Mouse (Mus musculus) lung, postnatal 36 days (tissue): ENCODE data around the gene Bcar3.

Experiments used
- DNase-seq: peaks from one replicate; pipeline ENCODE4 v3.0.0; 2022; ENCODE audit warnings: mixed read lengths

The Bcar3 gene

DNA sequence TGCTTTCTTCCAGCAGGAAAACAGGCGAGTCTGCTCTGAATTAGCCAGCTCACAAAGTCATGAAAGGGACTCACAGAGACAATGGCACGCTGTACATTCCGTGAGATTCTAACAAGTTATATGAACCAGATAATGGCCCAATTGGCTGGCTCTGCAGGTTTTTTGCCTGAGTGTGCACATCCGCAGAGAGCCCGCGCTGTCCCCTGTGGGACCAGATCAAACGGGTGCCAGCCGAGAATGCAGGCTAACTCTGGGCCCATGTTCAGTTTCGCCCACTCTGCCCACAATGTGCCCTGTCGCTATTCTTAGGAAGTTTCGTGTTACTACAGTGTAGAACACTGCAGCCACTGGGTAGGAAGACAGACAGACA is 167.6 kb downstream of the Bcar3 start:
- no peak for DNase-seq

DNA sequence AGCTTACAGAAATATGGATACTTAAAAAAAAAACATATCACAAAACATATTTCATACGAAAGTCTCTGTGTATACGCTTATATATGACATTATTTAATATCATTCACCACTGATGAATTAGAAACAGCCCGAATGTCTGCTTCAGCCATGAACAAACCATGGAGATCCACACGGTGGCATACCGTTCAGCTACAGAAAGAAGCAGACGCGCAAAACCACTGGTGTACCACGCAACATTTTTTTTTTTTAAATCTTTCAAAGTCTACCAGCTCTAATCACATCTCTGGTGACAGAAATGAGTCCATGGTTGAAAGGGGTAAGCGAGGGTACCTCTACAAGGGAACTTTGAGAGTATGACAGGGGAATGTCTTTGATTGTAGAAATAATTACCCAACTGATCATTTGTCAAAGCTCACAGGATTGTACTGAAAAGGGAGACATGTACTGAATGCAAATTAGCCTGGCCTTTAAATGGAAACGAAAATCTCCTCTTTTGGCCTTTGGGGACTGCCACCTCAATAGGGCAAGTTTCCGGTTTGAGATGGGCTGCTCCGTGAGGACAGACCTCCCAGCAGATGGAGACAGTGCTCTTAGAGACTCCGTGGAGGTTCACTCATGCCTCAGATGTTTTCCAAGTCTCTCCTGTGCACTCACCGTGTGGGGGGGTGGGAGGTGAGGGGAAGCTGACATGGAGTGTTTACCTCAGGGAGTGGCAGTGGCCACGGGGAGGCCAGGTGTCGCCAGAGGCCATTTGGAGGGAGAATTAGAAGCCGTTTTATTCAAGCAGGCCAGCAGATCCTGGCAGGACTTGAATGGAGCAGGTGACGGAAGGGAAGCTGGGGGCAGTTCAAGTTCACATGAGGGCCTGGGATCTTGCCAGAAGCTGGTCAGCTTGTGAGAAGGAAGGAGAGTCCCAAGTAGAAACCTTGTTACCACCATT is 168.3 kb downstream of the Bcar3 start:
- DNase-seq = peak; percentile 83

DNA sequence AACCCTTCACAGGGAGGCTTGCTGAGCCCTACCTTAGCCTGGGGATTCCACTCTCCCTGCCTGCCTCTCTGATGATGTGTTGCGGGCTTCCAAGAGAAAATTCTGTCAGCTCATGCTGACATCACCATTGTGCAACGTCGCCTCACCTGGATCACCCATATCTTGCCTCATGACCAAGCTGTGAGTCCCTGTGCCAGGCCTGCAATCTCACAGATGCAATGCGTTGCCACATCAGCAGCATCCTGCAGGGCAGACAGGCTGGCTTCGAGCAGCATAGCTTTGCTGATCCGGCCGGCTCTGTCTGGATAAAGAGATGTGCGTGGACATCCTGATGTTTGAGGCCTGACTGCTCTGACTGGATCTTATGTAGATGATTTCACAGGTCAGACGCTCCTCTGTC is 169.2 kb downstream of the Bcar3 start:
- DNase-seq = no peak

DNA sequence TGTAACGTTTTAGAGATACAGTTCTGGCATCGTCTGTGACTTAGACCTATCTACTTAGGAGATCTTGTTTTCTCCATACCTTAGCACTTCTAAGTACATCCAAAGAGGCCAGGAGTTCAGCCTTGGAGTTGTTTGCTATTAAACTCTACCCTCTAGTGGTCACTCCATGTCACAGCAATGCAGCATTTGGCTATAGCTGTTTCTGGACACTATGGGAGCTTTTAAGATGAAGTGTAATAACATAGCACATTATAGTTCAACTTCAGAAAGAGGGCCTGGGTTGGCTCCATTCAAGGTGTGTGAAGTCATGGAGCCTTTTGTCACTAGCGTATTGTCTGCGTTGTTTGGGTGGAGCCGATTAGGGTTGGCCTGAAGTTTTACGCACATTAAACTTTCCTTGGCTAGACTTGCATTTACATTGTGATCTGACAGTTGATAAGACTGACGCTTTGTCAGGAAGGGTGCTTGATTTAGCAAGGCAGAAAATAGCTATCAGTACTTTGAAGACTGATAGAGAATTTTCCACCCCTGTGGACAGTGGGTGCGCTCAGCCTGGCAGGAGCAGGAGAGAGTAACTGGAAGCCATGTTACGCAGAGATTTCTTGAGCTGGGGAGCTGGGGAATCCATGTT is 172.3 kb downstream of the Bcar3 start:
- DNase-seq = peak; percentile 87

DNA sequence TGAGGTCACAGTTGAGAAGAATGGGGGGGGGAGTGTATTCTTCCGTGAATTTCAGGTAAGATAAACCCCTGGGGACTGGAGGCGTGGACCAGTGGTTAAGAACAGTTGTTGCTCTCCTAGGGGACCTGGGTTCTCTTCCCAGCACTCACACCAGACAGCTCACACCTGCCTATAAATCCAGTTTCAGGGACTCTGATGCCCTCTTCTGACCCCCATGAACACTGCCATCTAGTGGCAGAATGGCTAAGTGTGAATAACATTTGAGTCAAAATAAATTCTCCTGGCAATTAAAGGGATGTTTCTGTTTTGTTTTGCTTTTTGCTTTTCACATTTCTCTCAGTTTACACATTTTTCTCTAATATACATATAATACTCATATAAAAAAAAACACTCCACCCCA is 174.0 kb downstream of the Bcar3 start:
- DNase-seq = peak; percentile 42

DNA sequence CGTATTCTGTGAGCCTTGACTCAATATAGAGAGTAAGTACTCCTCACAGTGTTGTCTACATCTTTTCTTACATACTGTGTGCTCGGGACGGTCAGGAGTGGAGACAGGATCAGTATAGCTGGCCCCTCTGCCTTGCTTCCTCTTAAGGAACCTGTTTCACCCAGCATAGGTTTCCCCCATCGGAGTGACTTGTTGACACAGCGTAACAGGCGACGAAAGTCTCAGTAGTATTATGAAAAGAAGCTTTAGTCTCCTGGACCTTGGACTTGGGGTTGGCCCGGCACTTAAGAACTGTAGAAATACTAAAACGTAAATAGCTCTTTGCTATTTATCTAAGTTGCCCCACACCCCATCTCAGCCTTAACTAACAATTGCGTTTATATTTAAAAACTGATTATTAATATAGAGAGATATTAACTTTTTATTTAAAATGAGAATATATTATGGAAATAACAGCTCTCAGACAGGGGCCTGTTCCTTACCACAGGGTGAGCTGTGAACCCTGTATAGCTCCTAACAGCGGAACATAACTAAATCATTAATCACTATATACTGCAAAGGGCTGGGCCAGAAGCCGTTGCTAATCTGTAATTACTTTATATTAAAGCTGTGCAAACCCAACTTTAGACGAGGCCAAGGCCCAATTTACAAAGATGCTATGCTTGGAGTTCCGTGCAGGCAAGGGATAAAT is 176.5 kb downstream of the Bcar3 start:
- DNase-seq = no peak

DNA sequence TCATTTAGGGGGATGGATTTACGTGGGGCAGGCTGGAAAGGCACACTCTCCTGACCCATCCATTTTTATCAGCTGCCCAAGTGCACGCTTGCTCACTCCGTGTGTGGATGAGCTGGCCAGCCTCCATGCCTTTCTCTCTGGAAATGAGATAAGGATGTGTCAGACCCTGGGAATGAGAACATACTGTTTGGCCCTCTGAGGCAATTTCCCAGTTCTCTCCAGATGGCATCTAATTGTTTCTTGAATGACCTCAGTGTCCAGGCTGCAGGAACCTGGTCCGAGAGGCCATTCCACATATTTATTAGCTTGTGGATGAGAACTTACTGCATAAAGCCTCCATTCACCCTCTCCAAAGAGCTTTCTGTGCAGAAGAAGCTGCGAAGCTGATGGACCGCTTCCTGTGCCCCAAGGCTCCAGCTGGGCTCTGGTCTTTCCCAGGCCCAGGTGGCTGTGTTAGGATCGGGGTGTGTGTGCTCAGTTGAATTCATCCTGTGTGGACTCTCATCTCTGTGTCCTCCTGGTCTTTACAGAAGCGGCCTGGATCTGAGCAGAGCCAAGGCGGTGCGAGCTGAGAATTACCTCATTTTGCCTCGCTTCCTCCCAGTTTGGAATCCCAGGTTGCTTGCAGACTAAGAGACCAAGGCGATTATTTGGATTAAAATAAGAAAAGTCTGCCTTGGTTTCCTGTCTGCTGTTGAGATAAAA is 177.2 kb downstream of the Bcar3 start:
- peak; percentile 77 for DNase-seq

DNA sequence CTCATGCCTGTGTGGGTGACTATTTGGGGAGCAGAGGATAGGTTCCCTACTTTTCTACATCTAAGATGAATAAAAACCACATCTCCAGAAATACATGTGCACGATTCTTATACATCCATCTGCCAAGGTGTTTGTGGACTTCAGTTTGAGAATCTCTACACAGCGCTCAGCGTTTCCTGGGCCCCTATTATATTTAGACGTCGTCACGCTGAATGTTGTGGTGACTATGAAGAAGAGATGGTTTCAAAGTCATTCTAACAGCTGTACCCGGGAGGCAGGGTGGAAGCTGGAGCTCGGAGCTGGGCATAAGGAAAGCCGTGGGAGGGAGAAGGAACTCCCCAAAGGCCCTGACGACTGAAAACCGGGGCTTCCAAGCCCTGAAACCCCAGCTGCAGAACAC is 178.5 kb downstream of the Bcar3 start:
- no peak for DNase-seq

DNA sequence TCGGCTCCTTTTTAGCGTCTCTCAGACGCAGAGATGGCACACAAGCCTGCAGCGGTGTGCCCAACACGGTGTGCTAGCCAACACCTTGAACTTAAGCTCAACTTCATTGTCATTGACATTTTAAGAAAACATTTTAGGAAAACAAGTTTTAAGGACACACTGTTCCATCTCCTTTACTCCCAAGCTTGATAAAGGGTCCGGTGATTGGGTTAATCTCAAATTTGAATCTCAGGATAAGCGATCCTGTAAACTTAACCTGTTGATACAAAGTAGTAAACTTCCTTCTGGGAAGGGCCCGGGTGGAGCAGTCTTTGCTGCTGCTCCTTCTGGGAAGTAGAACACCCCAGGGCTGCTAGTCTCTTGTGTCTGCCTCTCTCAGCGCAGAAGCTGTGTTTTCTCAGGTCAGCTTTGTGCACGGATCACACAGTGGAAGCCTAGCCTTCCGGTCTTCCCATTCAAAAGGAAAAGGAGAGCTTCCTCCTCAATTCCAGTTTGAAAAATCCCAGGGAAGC is 179.6 kb downstream of the Bcar3 start:
- DNase-seq = peak; percentile 53

DNA sequence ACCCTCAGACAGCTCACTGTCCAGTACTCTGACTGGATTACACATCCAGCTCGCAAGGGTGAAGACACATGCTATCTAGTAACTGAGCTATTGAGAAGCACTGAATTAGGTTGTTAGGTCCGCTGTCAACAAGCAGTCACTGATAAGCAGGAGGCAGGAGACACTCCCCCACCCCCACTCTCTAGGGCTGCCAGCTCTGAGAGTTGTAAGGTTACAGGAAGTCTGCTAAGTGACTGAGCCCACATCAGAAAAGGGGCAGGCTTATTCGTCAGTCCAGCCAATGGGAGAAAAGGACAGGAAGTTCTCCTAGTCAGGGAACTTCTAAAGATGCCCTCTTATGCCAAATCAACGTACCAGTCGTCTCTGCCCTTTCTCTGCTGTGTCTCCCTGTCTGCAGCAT is 180.1 kb downstream of the Bcar3 start:
- peak; percentile 93 for DNase-seq

DNA sequence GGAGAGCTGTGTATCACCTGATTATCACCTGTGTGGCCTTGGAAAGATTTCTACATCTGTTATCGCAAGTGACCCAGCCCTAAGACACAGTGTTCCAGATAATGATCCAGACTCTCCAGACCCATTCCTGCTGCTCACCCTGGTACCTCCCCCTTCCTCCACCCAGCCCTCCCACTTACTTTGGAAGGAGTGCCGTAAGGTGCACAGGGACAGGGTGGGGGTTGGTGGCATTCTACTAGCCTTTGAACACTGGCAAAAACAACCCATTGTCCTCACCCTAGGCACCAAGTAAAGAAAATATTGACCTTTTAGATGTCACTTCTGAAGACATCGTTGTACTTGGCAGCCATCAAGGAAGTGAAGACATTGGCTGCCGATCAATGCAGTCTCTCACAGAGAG is 180.9 kb downstream of the Bcar3 start:
- peak; percentile 64 for DNase-seq

DNA sequence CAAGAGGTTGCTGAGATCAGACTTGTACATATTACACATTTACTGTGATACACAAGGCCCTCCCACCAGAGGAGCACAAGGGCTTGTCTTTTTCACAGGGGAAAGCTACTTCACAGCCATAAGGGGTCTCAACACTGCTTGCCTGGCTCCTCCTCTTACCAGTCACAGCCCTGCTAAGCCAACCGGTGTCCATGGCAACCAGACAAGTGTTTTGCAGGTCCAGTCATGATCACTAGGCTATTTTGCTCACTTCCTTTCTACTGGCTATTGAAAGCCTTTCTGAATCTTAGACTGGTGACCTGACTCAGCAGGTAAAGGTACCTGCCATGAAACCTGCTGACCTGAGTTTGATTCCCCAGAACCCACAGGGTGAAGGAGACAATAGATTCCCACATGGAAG is 181.8 kb downstream of the Bcar3 start:
- DNase-seq = peak; percentile 43

DNA sequence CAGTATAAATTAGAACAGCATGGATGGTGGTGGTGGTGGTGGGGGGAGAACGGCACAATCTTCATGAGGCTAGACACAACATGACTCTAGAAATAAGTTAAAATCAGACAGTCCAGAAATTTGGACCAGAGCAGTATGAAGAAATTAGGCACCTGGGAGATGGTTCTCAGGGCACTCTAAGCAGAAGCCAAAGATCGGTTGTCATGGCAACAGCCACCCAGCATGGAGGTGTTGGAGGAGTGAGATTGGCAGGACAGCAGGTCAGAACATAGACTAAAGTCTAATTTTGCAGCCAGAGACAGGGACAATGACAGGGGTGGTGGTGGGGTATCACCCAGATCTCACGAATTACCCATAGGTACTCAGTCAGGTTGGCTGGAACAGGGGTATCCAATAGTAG is 182.7 kb downstream of the Bcar3 start:
- DNase-seq = no peak

DNA sequence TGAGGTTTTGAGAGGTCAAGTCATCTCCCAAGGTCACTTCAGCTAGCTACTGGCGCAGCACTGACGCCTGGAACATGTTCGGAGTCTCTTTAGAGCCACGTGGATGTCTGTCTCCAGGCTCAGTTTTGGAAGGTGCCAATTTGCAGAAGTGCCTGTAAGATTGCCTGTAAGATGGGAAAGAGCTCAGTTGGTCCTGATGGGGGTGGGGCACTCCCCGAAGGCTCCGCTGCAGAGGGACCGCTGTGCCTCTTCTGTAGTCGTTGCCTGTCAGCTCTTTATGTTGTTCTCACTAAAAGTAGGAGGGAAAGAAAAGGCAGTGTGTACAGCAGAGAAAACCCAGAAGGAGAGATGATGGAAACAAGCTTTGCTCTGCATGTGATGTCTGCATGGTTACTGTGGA is 183.6 kb downstream of the Bcar3 start:
- no peak for DNase-seq

DNA sequence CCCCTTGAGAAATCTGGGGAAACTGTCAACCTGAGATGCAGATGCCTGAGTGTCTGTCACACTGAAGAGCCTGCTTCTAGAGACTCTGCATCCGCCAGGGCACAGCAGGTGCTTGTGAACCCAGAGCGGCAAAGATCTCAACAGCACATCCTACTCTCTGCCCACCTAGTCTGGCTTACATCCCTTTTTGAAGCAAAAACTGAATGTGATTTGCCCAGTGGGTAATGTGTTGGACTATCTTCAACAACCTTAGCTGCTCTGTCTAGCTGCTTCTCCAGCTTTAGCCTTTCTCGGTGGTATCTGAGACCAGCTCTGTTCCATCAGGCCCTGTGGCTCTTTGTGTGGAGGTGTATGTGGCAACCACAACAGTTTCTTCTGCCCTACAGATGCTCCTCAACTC is 184.8 kb downstream of the Bcar3 start:
- DNase-seq = no peak

DNA sequence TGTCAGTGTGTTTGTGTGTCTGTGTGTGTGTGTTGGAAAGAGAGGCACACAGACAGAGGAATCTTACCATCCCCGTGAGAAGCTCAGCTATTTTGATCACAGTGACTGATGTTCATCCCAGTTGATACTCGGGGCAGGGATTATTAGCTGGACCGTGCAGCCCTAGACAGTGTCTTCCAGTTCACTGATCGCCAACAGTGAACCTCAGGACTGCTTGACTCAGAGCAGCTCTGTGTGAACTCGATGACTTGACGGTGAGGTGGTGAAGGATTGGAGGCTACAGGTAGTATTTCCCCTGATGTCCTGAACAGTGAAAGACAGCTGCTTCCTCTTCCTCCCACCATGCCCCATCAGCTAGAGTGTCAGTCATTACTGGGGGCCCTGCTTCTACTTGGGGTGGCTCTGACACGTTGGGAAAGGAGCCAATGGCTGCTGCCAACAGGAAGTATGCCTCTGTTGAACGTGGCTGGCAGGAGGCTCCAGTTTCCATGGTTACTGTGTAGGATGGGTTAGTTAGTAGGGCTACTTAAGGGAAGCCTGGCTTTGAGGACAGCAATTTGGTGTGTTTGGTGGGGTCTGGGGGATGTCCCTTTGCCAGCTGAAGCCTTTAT is 186.2 kb downstream of the Bcar3 start:
- DNase-seq = no peak

DNA sequence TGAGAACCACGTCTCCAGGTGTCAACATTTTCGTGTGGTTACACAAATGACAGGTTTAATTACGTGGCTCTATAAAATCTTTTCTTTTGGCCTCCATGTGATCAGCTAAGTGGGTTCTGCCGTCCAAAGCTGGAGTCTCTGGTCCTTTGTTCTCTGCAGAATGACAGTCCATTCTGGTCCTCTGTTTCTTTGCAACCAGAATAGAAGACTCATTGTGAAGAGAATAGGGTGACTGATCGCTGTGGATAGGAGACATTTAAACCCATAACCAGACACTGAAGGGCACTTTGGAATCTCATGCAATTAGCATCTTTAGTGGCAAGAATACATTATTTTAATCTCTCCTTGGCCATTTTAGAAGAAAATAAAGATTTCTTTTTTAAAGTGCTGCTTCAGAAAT is 187.1 kb downstream of the Bcar3 start:
- no peak for DNase-seq

DNA sequence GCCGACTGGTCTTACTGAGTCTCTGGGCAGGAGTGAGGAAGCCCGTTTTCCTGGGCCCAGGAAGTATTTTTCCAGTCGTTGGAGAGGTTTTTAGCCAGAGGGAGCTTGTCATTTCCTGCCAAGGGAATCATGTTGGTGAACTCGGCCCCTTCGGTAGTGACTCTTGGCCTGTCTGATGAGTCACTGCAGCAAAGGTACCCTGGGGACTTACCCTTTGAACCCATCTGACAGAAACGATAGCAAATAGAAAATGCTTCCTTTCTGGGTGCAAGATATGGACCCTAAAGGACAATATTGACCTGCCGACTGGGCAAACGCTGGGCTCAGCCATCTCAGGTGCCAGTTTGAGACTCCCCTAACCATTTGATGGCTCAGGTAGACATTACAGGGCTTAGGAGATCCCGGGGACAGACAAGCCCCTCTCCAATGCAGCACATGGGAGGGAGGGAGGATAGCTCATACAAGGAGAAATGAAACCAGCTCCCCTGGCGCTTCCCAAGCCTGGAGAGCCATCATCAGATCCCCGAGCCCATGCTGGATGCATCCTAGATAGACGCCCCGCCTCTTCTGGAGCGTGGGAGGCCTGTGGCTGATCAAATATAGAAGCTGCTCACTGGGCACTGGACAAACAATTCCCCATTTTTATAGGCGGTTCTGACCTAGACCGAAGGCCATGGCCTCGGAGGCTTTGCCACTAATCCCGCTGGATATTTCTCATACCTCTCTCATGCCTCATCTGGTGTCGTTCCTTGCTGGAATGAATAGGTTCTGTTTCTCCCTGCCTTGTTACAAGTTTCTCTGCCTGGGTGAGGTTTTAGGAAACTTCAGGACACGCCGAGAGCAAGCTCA is 188.2 kb downstream of the Bcar3 start:
- DNase-seq = no peak

DNA sequence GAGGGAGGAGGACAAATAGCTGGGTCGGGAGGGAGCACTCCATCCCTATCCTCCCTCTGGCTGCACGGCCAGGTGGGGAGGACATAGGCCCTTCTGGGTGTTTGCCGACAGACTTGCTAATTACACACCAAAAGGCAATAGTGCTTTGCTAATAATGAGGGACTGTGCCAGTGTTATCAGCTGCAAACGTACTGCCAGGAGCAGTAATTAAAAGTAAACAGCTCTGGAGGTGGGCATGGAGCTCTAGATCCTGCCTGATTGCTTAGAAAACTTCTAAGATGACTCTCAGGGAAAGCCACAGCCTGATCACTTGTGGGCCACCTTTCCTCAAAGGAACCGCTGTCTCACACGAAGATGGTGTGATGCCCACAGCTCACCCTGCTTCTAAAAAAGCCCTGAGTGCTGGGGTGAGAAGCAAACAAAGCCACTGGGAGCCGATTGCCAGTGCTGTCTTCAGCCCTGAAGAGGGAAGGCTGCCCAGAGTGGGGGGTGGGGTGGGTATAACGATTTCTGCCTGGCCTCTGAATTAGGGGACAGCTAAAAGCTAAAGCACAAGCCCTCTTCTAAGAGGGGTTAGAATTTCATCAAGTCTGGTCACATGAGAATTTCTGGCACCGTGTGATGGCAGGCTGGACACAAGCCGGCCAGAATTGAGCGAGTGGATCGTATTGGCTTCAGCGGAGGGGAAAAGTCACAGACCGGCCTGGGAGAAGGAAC is 189.3 kb downstream of the Bcar3 start:
- no peak for DNase-seq

DNA sequence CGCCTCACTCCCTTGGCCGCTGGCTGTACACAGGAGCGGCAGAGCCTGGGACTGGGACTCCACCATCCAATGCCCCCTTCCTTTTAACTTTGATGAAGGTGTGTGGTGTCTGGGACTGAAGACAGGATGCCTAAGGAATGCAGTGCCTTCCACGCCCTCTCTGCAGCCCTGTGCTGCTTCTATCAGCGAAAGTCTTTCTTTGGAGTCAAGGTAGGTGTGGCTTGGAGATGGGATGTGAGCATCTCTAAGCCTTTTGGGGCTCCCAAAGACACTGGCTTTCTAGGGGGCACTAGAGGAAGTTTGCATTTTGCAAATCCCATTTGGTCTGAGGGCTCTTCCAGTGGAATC is 189.8 kb downstream of the Bcar3 start:
- no peak for DNase-seq

DNA sequence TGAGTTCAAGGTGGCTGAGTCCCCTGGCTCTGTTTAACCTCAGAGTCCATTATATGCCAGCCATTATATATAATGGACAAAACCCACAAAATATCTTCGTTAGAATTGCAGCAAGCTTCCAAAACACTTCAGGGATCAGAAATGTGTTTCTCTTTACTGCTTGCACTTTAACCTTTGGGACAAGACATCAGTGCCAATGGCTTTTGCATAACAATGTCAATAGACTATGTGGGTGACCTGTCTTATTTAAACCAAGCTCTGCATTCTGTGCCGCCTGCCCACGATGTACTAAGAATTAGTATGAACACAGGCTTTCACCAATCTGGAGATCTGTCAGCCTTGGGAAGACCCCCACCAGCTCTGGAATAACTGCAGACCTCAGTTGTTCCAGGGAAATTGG is 190.4 kb downstream of the Bcar3 start:
- no peak for DNase-seq
